ENCODE assay signal across 8 mouse cellular contexts in the genomic region with DNA sequence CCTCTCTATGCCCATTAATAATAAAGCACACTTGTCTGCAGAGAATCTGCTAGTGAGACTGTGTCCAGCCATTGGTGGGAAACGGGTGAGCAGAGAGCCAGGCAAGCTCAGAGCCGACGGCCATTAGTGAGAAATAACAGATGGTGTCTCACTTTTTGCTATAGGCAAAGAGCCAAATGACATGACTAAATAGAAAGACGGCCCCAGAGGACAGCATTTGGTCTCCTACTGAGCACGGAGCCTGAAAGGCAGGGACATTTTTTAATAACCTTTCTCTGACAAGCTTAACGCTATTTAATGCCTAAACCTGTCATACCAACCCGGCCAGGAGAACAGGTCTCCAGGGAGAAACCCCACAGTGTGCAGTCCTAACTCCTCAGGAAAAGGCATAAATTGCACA. TPM values are rescaled to one million over a fixed set of nuclear protein-coding genes. Genes with fewer than 3 reads are reported as not detected.
A peak's percentile ranks its signal among the peaks of the same experiment; 100 is the strongest.
DNase-seq lines count a peak whose midpoint lies in the region; ATAC-seq lines count a peak whose summit lies in the region.

No protein-coding gene starts in this region.

- ATAC-seq in forebrain, embryonic 13.5 days = peak; percentile 89
- ATAC-seq in midbrain, embryonic 13.5 days = peak; percentile 89

- H3K9me3 ChIP-seq in forebrain, embryonic 13.5 days (replicated peaks) = no peaks in the 10 kb centered on the region
- no peaks in the 10 kb centered on the region for H3K9me3 ChIP-seq in midbrain, embryonic 13.5 days

- no peaks in the 10 kb centered on the region for H3K36me3 ChIP-seq in forebrain, embryonic 13.5 days (ENCODE audit: poor library complexity, severe bottlenecking)
- no peaks in the 10 kb centered on the region for H3K36me3 ChIP-seq in midbrain, embryonic 13.5 days

- no peak overlapping the region for H3K4me2 ChIP-seq in forebrain, embryonic 13.5 days
- 0 out of 2 replicates have a peak overlapping the region, but pooled peaks have one; percentile 14 for H3K4me2 ChIP-seq in midbrain, embryonic 13.5 days (replicated peaks)

- intact Hi-C loops in gastrocnemius, postnatal 14 days (cut with DNase I; ENCODE audit: low total_unique reads) = no loop called here
- intact Hi-C loops in gastrocnemius, postnatal 36 days (cut with DNase I) = no loop called here

- peak overlapping the region; percentile 60 for H3K27ac ChIP-seq in forebrain, embryonic 13.5 days
- H3K27ac ChIP-seq in midbrain, embryonic 13.5 days = peak overlapping the region; percentile 83

- no peaks in the 10 kb centered on the region for H3K27me3 ChIP-seq in forebrain, embryonic 13.5 days
- H3K27me3 ChIP-seq in midbrain, embryonic 13.5 days = no peaks in the 10 kb centered on the region

- peak; percentile 10 for DNase-seq in gastrocnemius, postnatal 14 days
- DNase-seq in gastrocnemius, postnatal 36 days = no peak
- DNase-seq in adipocyte (ENCODE audit: low spot score) (peak; percentile 6), liver (no peak)
- no peak for DNase-seq in thymus, postnatal 25 days
- DNase-seq in thymus, postnatal 10 days (ENCODE audit: low spot score in 2 of 2) = no peak

- H3K4me3 ChIP-seq in forebrain, embryonic 13.5 days = no peak overlapping the region
- no peak overlapping the region for H3K4me3 ChIP-seq in midbrain, embryonic 13.5 days (replicated peaks)

- no peak overlapping the region for H3K9ac ChIP-seq in forebrain, embryonic 13.5 days
- H3K9ac ChIP-seq in midbrain, embryonic 13.5 days (replicated peaks) = no peak overlapping the region

- peaks cover 10% of the 10 kb centered on the region for H3K4me1 ChIP-seq in forebrain, embryonic 13.5 days
- H3K4me1 ChIP-seq in midbrain, embryonic 13.5 days (replicated peaks) = peaks cover 18% of the 10 kb centered on the region

- WGBS in forebrain, embryonic 13.5 days = 25% methylated on average over 7 of the region's 7 CpGs
- 15% methylated on average over 7 of the region's 7 CpGs for WGBS in midbrain, embryonic 13.5 days

RNA-seq across cellular contexts. Expression of gene Gas2, which starts 29.9 kb away (rescaled TPM):
- 1 to 10 TPM; 8.7 to 9.8 TPM for total RNA-seq in gastrocnemius, postnatal 14 days (2021)
- total RNA-seq in gastrocnemius, postnatal 36 days (2021) = 1 to 10 TPM; 2.6 to 3.0 TPM
- 22.8 and 25.0 TPM in 2 replicates for polyA plus RNA-seq in forebrain, embryonic 13.5 days (2015; fragmentation: Nextera tagmentation; extraction: Ambion mirVana)
- 16.3 and 20.1 TPM in 2 replicates for polyA plus RNA-seq in midbrain, embryonic 13.5 days (2015; fragmentation: Nextera tagmentation; extraction: Ambion mirVana)

RNA-seq across cellular contexts. Expression of gene Fancf, which starts 30.1 kb away (rescaled TPM):
- total RNA-seq in gastrocnemius, postnatal 14 days (2021) = 1 to 10 TPM; 2.3 to 2.8 TPM
- total RNA-seq in gastrocnemius, postnatal 36 days (2021) = 1 to 10 TPM; 1.3 to 1.5 TPM
- polyA plus RNA-seq in forebrain, embryonic 13.5 days (2015; fragmentation: Nextera tagmentation; extraction: Ambion mirVana) = 3.6 and 5.2 TPM in 2 replicates
- 6.6 and 9.8 TPM in 2 replicates for polyA plus RNA-seq in midbrain, embryonic 13.5 days (2015; fragmentation: Nextera tagmentation; extraction: Ambion mirVana)

Comparison
In these comparisons a context has a peak if more than half of its experiments do, and no peak if none do; other contexts are left out.
1. DNase-seq: peak in gastrocnemius, postnatal 14 days (single experiment) and adipocyte (single experiment); none in gastrocnemius, postnatal 36 days (0 of 2), thymus, postnatal 25 days (single experiment), liver (single experiment) and thymus, postnatal 10 days (0 of 2).